Mouse (Mus musculus) G1E (cell line): ENCODE measurements around the gene Rapgef2.

Experiments used
- CTCF ChIP-seq: IDR thresholded peaks from 2 replicates; pipeline ENCODE4 v1.5.1; 2012; ENCODE audit warnings: low read depth, low read length, inconsistent platforms, mixed read lengths
- GATA2 ChIP-seq: IDR thresholded peaks from 2 replicates; pipeline ENCODE4 v1.6.1; 2012; ENCODE audit warnings: low read depth, low read length, inconsistent platforms, borderline replicate concordance
- POLR2AphosphoS5 ChIP-seq: IDR thresholded peaks from 2 replicates; pipeline ENCODE4 v1.6.1; 2012; ENCODE audit warnings: low read depth, low read length, inconsistent platforms; ENCODE audit not compliant: insufficient replicate concordance
- TAL1 ChIP-seq: conservative IDR thresholded peaks from 2 replicates; pipeline ENCODE4 v1.6.1; 2012; ENCODE audit warnings: low read depth, low read length, inconsistent platforms, mixed read lengths

DNA sequence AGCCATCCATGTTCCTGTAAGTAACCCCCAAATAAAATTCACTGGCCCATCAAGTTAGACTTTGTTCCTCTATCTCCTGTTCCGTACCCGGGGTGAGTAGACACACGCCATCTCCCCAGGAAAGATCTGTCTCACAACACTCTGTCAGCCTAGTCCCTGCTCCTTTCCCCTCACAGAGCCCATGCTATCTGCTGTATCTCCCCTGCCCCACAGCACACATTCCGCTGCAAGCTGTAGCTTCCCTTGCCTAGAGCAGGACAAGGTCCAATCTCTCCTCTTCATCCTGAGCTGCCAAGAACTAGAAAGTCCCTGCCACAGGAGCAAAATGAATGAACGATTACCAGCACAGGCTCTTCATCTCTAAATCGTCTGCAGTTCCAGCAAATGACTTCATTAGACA, 184.6 kb downstream of the Rapgef2 start:
- TF ChIP-seq CTCF (no peak), TAL1 (no peak), GATA2 (no peak), POLR2AphosphoS5 (no peak)
